Comparison of ENCODE assay signal across 9 mouse cellular contexts in genomic region chr16:4655251-4655734, GRCm38 (mm10). TPM values are rescaled to one million over a fixed set of nuclear protein-coding genes. Genes with fewer than 3 reads are reported as not detected.
DNase-seq lines count a peak whose midpoint lies in the region; ATAC-seq lines count a peak whose summit lies in the region.
"Had no signal": no experiment of that assay in that cellular context is flagged by ENCODE, and none has a peak within 500 bp of the region (broad histone marks: within the 10 kb centered on the region; RNA-seq: fewer than 3 reads in every experiment).

No protein-coding gene starts in this region.

- H3K4me1 ChIP-seq in hindbrain, embryonic 13.5 days (replicated peaks): peaks cover 26% of the 10 kb centered on the region
- no peaks in the 10 kb centered on the region for H3K4me1 ChIP-seq in hindbrain, embryonic 11.5 days (replicated peaks; ENCODE audit: control insufficient read depth, insufficient read depth, low read length)
- peaks cover 54% of the 10 kb centered on the region for H3K4me1 ChIP-seq in heart, embryonic 11.5 days (ENCODE audit: control insufficient read depth, insufficient read depth, low read length)
- peaks cover 38% of the 10 kb centered on the region for H3K4me1 ChIP-seq in midbrain, embryonic 10.5 days

- no peaks in the 10 kb centered on the region for H3K9me3 ChIP-seq in hindbrain, embryonic 13.5 days
- H3K9me3 ChIP-seq in hindbrain, embryonic 11.5 days (ENCODE audit: control insufficient read depth, low read length): no peaks in the 10 kb centered on the region
- no peaks in the 10 kb centered on the region for H3K9me3 ChIP-seq in heart, embryonic 11.5 days (replicated peaks; ENCODE audit: control insufficient read depth, low read length)
- no peaks in the 10 kb centered on the region for H3K9me3 ChIP-seq in midbrain, embryonic 10.5 days (replicated peaks)
- H3K9me3 ChIP-seq: G1E had no signal

- no peak overlapping the region for H3K9ac ChIP-seq in hindbrain, embryonic 13.5 days
- no peak overlapping the region for H3K9ac ChIP-seq in hindbrain, embryonic 11.5 days (ENCODE audit: low read depth, low read length)
- H3K9ac ChIP-seq in heart, embryonic 11.5 days (ENCODE audit: low read depth, low read length): peak overlapping the region; percentile 65

- no peak overlapping the region for H3K4me2 ChIP-seq in hindbrain, embryonic 13.5 days
- no peak overlapping the region for H3K4me2 ChIP-seq in hindbrain, embryonic 11.5 days (replicated peaks; ENCODE audit: low read depth, low read length)
- H3K4me2 ChIP-seq in heart, embryonic 11.5 days: no peak overlapping the region

- peaks cover 55% of the 10 kb centered on the region for H3K36me3 ChIP-seq in hindbrain, embryonic 13.5 days
- no peaks in the 10 kb centered on the region for H3K36me3 ChIP-seq in hindbrain, embryonic 11.5 days (ENCODE audit: control insufficient read depth, insufficient read depth, low read length)
- H3K36me3 ChIP-seq in heart, embryonic 11.5 days (ENCODE audit: control insufficient read depth, insufficient read depth, low read length): peaks cover 9% of the 10 kb centered on the region
- H3K36me3 ChIP-seq in midbrain, embryonic 10.5 days: peaks cover 46% of the 10 kb centered on the region

- H3K4me3 ChIP-seq in hindbrain, embryonic 13.5 days: no peak overlapping the region
- no peak overlapping the region for H3K4me3 ChIP-seq in hindbrain, embryonic 11.5 days (ENCODE audit: low read depth, low read length)
- no peak overlapping the region for H3K4me3 ChIP-seq in heart, embryonic 11.5 days (ENCODE audit: low read depth, low read length)
- no peak overlapping the region for H3K4me3 ChIP-seq in midbrain, embryonic 10.5 days

- ATAC-seq in hindbrain, embryonic 13.5 days (ENCODE audit: low FRiP score): no peak
- no peak for ATAC-seq in hindbrain, embryonic 11.5 days (ENCODE audit: low FRiP score)
- no peak for ATAC-seq in heart, embryonic 11.5 days (replicated peaks; ENCODE audit: insufficient number of reproducible peaks, low FRiP score, low TSS enrichment)
- no peak for ATAC-seq in monocyte, adult 5-6 weeks (replicated peaks; ENCODE audit: insufficient number of reproducible peaks, low FRiP score, low TSS enrichment, poor library complexity, severe bottlenecking)
- no peak for ATAC-seq in CD4-positive, CD25-positive, alpha-beta regulatory T cell, adult 4 months

- peak overlapping the region; percentile 5; the same call in 1 of the 2 replicates for H3K27ac ChIP-seq in hindbrain, embryonic 13.5 days
- no peak overlapping the region for H3K27ac ChIP-seq in hindbrain, embryonic 11.5 days (ENCODE audit: low read depth, low read length)
- H3K27ac ChIP-seq in heart, embryonic 11.5 days (ENCODE audit: low read depth, low read length): peak overlapping the region; percentile 84
- H3K27ac ChIP-seq in midbrain, embryonic 10.5 days (replicated peaks): peak overlapping the region; percentile 77

- intact Hi-C loops in gastrocnemius, postnatal 36 days (cut with DNase I): no loop called here

- WGBS in hindbrain, embryonic 13.5 days: 71% methylated on average over 4 of the region's 4 CpGs
- 61% methylated on average over 4 of the region's 4 CpGs for WGBS in hindbrain, embryonic 11.5 days
- 56% methylated on average over 4 of the region's 4 CpGs for WGBS in heart, embryonic 11.5 days (ENCODE audit: insufficient replicate concordance)
- 70% methylated on average over 4 of the region's 4 CpGs for WGBS in midbrain, embryonic 10.5 days

- no peak for DNase-seq in hindbrain, embryonic 11.5 days (ENCODE audit: low spot score)
- DNase-seq in kidney, postnatal 25 days: peak; percentile 56 to 84
- DNase-seq in midbrain, embryonic 10.5 days (ENCODE audit: low spot score): no peak
- DNase-seq in gastrocnemius, postnatal 36 days: no peak

- no peaks in the 10 kb centered on the region for H3K27me3 ChIP-seq in hindbrain, embryonic 13.5 days
- no peaks in the 10 kb centered on the region for H3K27me3 ChIP-seq in hindbrain, embryonic 11.5 days (ENCODE audit: control insufficient read depth, insufficient read depth, low read length)
- H3K27me3 ChIP-seq in heart, embryonic 11.5 days (ENCODE audit: control insufficient read depth, insufficient read depth, low read length): no peaks in the 10 kb centered on the region
- no peaks in the 10 kb centered on the region for H3K27me3 ChIP-seq in midbrain, embryonic 10.5 days (ENCODE audit: low read depth, poor library complexity, severe bottlenecking)

RNA-seq across cellular contexts. Expression of gene Dnaja3, which starts 15.5 kb away (rescaled TPM):
- 52.7 and 54.8 TPM in 2 replicates for polyA plus RNA-seq in hindbrain, embryonic 13.5 days (2015; fragmentation: Nextera tagmentation; extraction: Ambion mirVana)
- 49.1 and 54.0 TPM in 2 replicates for polyA plus RNA-seq in hindbrain, embryonic 11.5 days (2014; fragmentation: Nextera tagmentation; extraction: Ambion mirVana)
- polyA plus RNA-seq in heart, embryonic 11.5 days (2014; fragmentation: Nextera tagmentation; extraction: Ambion mirVana): 63.6 and 72.6 TPM in 2 replicates
- polyA plus RNA-seq in midbrain, embryonic 10.5 days (2016; fragmentation: Nextera tagmentation; extraction: Ambion mirVana): 59.9 and 66.1 TPM in 2 replicates
- 25.9 to 34.1 TPM (median 26.3 TPM) in 3 replicates for total RNA-seq in monocyte, adult 5-6 weeks (2017)
- 10 to 100 TPM; 24.4 to 29.0 TPM for polyA plus RNA-seq in CD4-positive, CD25-positive, alpha-beta regulatory T cell, adult 4 months (2017; shearing (Covaris generic))
- 10 to 100 TPM; 90.1 TPM for total RNA-seq in gastrocnemius, postnatal 36 days (2021)

RNA-seq across cellular contexts. Expression of gene Vasn, which starts 15.6 kb away (rescaled TPM):
- 6.3 and 7.3 TPM in 2 replicates for polyA plus RNA-seq in hindbrain, embryonic 13.5 days (2015; fragmentation: Nextera tagmentation; extraction: Ambion mirVana)
- polyA plus RNA-seq in hindbrain, embryonic 11.5 days (2014; fragmentation: Nextera tagmentation; extraction: Ambion mirVana): 7.9 and 9.4 TPM in 2 replicates
- polyA plus RNA-seq in heart, embryonic 11.5 days (2014; fragmentation: Nextera tagmentation; extraction: Ambion mirVana): 9.5 and 10.6 TPM in 2 replicates
- polyA plus RNA-seq in midbrain, embryonic 10.5 days (2016; fragmentation: Nextera tagmentation; extraction: Ambion mirVana): 9.0 and 10.6 TPM in 2 replicates
- 0.19 to 0.43 TPM (median 0.39 TPM) in 3 replicates for total RNA-seq in monocyte, adult 5-6 weeks (2017)
- 1 to 10 TPM; 2.2 to 2.9 TPM for polyA plus RNA-seq in CD4-positive, CD25-positive, alpha-beta regulatory T cell, adult 4 months (2017; shearing (Covaris generic))
- 1 to 10 TPM; 3.8 to 4.0 TPM for total RNA-seq in gastrocnemius, postnatal 36 days (2021)

RNA-seq across cellular contexts. Expression of gene Coro7, which starts 24.3 kb away (rescaled TPM):
- polyA plus RNA-seq in hindbrain, embryonic 13.5 days (2015; fragmentation: Nextera tagmentation; extraction: Ambion mirVana): 29.1 and 30.7 TPM in 2 replicates
- polyA plus RNA-seq in hindbrain, embryonic 11.5 days (2014; fragmentation: Nextera tagmentation; extraction: Ambion mirVana): 14.4 and 15.0 TPM in 2 replicates
- 12.1 and 12.4 TPM in 2 replicates for polyA plus RNA-seq in heart, embryonic 11.5 days (2014; fragmentation: Nextera tagmentation; extraction: Ambion mirVana)
- 21.4 and 25.0 TPM in 2 replicates for polyA plus RNA-seq in midbrain, embryonic 10.5 days (2016; fragmentation: Nextera tagmentation; extraction: Ambion mirVana)
- 28.4 to 62.6 TPM (median 29.8 TPM) in 3 replicates for total RNA-seq in monocyte, adult 5-6 weeks (2017)
- 100 to 1,000 TPM; 102 to 174 TPM for polyA plus RNA-seq in CD4-positive, CD25-positive, alpha-beta regulatory T cell, adult 4 months (2017; shearing (Covaris generic))
- total RNA-seq in gastrocnemius, postnatal 36 days (2021): 10 to 100 TPM; 13.1 to 15.2 TPM

RNA-seq across cellular contexts. Expression of gene Pam16, which starts 30.5 kb away (rescaled TPM):
- polyA plus RNA-seq in hindbrain, embryonic 13.5 days (2015; fragmentation: Nextera tagmentation; extraction: Ambion mirVana): 169 and 188 TPM in 2 replicates
- 113 and 117 TPM in 2 replicates for polyA plus RNA-seq in hindbrain, embryonic 11.5 days (2014; fragmentation: Nextera tagmentation; extraction: Ambion mirVana)
- polyA plus RNA-seq in heart, embryonic 11.5 days (2014; fragmentation: Nextera tagmentation; extraction: Ambion mirVana): 119 and 134 TPM in 2 replicates
- 91.0 and 94.8 TPM in 2 replicates for polyA plus RNA-seq in midbrain, embryonic 10.5 days (2016; fragmentation: Nextera tagmentation; extraction: Ambion mirVana)
- total RNA-seq in monocyte, adult 5-6 weeks (2017): 5.1 to 18.7 TPM (median 14.8 TPM) in 3 replicates
- 10 to 100 TPM; 35.7 TPM for polyA plus RNA-seq in CD4-positive, CD25-positive, alpha-beta regulatory T cell, adult 4 months (2017; shearing (Covaris generic))
- total RNA-seq in gastrocnemius, postnatal 36 days (2021): 10 to 100 TPM; 87.0 to 91.6 TPM

Comparison
In these comparisons a context has a peak if more than half of its experiments do, and no peak if none do; other contexts are left out.
1. DNase-seq: peak in kidney, postnatal 25 days (2 of 2); none in hindbrain, embryonic 11.5 days (single experiment), midbrain, embryonic 10.5 days (single experiment) and gastrocnemius, postnatal 36 days (0 of 2).